Mouse (Mus musculus): Measurements from ENCODE around the gene Lrrc46.

Lrrc46 gene

DNA sequence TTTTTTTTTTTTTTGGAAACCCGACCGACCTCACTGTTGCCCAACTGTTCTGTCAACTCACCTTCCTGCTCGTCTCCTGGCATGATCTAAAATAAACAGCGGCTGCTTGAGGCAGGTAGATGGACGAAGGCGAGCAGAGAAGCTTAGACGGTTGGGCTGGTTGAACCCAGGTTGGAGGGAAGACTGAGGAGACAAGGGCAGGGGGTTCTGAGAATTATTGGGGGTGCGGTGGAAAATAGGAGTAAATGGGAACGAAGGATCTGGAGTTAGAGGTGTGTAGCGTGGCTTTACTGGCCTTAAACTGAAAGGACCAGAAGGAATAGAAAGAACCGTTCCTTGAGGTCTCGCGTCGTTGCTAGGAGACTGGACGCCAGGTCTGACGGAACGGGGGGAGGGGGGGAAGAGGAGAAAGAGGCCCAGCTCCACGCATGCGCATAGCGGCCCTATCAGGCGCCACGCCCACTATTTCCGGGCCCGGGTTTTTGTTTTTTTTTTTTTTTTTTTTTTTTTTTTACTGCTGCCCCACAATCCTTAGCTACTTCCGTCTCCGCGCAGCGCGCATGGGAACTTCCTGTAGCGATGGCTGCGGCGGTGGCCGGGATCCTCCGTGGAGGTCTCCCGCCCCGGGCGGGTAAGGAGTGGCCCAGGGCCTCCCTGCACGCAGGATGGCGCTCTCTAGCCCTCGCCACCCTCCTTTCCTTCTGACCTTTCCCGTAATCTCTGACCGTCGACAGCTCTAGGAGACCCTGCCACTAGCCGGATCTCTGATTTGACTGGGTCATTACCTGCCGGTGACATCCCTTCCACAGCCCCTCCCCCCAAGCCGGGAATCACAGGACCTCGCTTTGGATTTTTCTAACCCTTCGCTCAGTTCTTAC, at the start of gene Lrrc46, which contains the start of gene Mrpl10:
Lrrc46 (minus strand) TSS at position 386 of the 878 bp plus-strand sequence.
Mrpl10 (plus strand) TSS at position 539 of the 878 bp plus-strand sequence.
- peak; percentile 68 to 71 for DNase-seq (ENCODE audit: low spot score in 2 of 2)

- DNase-seq (ENCODE audit: low spot score in 2 of 2): no peak
Measured at GRCm38 (mm10) chr11:97086365-97086764, 45.2 kb upstream of the Lrrc46 start.

DNA sequence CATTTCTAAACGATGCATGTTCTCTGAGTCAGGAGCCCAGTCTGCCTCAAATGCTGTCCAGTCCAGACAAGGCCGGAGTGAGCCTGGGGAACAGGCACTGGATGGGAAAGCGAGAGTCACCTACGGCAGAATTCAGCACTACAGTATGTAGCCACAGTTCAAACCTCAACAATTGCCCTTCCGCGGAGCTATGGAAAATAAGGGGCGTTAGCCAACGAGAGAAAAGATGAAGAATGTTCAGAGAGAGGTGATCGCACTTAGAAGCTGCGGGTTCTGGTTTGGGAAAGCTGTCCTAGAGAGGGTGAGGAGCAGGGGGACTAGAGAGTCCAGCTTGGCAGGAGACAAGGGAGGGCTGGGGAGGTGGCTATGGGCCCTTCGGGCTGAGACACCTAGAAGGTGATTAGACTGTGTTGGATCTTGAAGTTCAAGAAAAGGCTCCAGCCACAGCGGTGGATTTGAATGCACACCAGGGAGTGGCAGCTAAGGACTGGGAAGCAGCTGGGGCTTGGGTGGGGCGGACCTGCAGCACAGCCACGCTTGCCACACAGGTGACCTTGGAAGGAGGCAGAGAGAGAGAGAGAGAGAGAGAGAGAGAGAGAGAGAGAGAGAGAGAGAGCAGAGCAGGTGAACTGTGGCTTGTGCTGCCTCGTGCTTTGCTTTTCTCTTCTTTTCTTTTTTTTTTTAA, 43.8 kb upstream of the Lrrc46 start:
- no peak for DNase-seq (ENCODE audit: low spot score in 2 of 2)

DNA sequence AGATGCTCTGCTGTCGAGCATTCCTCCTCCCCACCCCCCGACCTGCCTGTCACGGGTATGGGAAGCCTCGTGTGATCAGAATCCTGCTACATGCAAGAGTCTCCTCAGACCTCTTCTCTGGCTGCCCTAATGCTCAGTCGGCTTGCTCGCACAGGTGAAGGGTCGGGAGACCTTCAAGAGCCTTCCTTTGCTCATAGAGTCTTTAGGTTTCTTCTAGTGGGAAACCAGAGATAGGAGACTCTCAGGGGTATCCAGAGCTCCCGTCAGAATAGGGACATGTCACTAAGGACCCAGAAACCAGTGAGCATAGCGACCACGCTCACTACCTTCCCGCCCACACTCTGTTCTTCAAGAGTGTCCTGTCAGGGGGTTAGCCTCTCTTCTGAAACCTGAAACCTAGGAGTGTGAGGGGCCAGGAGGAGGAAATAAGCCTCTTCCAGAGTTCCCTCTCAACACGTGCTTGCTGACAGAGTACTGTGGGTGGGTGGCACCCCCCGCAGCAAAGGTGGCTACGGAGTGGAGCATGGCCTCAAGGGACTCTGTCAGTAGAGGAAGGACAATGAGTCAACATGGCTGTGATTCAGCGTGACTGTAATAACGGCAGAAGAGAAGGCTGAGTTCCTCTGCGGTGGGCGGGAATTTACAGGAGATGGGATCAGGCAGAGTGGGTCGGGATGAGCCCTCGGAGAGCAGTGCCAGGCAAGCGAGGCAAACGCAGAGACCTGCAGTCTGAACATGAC, 42.4 kb upstream of the Lrrc46 start:
- DNase-seq (ENCODE audit: low spot score in 2 of 2): peak; percentile 39 to 40

DNA sequence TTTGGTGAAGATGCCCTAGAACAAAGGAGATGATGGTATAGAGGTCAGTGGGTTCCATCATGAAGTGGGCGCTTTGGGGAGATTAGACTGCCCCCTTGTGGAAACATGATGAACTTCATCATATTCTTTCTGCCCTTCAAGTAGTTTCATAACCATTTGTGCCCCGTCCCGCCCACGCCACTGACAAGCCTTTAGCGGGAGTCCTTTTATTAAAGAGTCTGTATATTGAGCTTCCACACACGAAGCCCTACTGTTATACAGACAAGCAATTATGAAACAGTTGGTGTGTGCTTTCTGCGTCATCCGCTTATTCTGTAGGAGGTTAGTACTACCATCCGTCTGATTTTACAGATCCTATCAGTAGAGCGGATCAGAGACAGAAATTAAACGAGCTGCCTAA, 41.8 kb upstream of the Lrrc46 start:
- DNase-seq (ENCODE audit: low spot score in 2 of 2): peak; percentile 21 to 37

- no peak for DNase-seq (ENCODE audit: low spot score in 2 of 2)
Measured at GRCm38 (mm10) chr11:97080291-97080690, 39.1 kb upstream of the Lrrc46 start.

DNA sequence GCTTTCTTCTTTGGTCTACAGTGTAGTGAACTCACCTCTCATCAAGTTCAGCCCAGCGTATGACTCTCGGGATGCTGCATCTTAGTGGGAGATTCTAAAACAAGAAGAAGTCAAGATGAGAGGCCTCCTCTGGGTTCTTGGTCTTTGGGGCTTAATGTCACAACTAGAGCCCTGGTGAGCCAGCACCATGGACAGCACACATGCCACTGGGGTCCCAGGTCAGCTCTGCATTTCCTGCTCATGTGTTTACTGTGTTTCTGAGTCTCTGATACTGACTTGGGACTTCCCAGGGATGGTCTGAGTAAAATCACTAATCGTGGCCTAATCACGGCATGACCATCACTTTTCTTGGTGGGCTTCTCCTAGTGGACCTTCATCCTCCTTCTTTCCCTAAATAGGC, 37.5 kb upstream of the Lrrc46 start:
- no peak for DNase-seq (ENCODE audit: low spot score in 2 of 2)

GRCm38 (mm10) chr11:97074235-97074634, 33.0 kb upstream of the Lrrc46 start:
- DNase-seq (ENCODE audit: low spot score in 2 of 2): no peak

- peak in 1 of 2 experiments; percentile 36 for DNase-seq (ENCODE audit: low spot score in 2 of 2)
Measured at GRCm38 (mm10) chr11:97072533-97072932, 31.3 kb upstream of the Lrrc46 start.

DNA sequence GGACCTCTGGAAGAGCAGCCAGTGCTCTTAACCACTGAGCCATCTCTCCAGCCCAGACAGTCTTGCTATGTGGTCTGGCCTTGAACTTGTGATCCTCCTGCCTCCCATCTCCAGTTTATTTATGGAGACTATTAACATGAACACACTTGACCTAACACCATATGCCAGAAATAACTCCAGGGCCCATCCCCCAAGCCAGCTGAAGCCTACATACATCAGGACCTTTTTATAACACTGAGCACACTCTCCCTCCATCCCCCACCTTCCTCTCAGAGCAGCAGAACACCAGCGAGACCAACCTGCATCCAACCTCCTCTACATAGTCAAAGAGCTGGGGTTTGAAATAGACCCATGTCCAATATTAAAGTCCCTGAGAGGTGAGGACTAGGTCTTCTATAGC, 29.9 kb upstream of the Lrrc46 start:
- no peak for DNase-seq (ENCODE audit: low spot score in 2 of 2)

DNA sequence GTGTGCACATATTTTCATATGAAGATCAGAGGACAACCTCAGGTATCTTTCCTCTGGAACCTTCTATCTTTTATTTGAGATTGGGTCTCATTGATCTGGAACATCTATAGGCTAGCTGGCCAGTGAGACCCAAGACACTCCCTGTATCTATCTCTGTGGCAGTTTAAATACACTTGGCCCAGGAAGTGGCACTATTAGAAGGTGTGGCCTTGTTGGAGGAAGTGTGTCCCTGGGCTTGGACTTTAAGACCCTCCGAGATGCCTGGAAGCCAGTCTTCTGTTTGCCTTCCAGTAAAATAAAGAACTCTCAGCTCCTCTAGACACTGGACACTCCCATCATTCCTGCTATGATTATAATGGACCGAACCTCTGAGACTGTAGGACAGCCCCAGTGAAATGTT, 28.6 kb upstream of the Lrrc46 start:
- DNase-seq (ENCODE audit: low spot score in 2 of 2): no peak

DNA sequence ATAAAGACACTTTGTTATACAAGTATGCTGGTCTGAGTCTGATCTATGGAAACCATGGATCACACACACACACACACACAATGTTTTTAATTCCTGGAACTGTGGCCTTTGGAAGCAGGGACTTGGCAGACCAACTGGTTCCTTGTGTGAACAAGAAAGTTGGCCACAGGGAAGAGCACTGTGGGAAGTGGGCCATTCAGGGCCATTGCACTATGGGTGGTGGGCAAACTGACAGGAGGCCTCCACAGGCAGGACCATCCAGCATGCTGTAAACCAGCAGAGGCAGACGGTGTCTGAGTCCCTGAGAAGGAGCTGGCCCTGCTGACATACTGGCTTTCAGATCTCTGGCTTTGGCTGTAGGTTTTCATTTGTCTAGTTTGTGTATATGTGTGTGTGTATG, 28.1 kb upstream of the Lrrc46 start:
- DNase-seq (ENCODE audit: low spot score in 2 of 2): no peak

DNA sequence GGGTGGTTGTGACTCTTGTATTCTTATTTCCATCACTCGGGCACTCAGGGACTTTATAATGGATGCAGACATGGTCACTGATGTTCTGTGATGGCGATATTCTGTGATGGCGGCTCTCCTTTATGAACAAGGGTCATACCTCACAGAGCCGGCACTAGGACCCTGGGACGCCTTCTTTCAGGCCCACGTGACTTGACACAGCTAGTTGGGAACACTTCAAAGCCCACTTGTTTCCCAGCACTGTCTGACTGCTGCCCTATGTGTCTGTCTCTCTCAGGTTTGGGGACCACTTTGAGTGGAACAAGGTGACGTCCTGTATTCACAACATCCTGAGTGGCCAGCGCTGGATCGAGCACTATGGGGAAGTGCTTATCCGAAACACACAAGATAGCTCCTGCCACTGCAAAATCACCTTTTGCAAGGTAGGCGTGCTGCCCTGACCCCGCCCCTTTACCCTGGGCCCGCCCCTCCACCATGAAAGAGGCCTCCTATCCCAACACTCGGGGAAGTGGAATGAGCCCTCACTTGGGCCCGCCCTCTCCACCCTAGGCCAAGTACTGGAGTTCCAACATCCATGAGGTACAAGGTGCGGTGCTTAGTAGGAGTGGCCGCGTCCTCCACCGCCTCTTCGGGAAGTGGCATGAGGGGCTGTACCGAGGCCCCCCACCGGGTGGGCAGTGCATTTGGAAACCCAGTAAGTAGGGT, 25.6 kb upstream of the Lrrc46 start:
- no peak for DNase-seq (ENCODE audit: low spot score in 2 of 2)

GRCm38 (mm10) chr11:97065538-97066295, 24.5 kb upstream of the Lrrc46 start:
- DNase-seq (ENCODE audit: low spot score in 2 of 2): no peak

DNA sequence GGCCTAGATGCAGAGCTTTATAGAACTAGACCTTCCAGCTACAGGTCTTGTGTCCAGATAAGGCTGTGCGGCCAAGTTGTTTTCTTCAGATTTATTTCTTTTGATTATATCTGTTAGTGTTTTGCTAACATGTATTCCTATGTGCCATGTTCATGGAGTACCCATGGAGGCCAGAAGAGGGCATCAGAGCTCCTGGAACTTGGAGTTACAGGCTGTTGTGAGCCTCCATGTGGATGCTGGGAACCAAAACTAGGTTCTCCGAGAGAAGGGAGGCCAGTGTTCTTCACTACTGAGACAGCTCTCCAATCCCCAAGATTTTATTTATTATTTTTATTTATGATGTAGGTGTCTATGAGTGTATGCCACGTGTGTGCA, 22.7 kb upstream of the Lrrc46 start:
- no peak for DNase-seq (ENCODE audit: low spot score in 2 of 2)

- DNase-seq (ENCODE audit: low spot score in 2 of 2): no peak
Measured at GRCm38 (mm10) chr11:97063274-97063920, 22.2 kb upstream of the Lrrc46 start.

DNA sequence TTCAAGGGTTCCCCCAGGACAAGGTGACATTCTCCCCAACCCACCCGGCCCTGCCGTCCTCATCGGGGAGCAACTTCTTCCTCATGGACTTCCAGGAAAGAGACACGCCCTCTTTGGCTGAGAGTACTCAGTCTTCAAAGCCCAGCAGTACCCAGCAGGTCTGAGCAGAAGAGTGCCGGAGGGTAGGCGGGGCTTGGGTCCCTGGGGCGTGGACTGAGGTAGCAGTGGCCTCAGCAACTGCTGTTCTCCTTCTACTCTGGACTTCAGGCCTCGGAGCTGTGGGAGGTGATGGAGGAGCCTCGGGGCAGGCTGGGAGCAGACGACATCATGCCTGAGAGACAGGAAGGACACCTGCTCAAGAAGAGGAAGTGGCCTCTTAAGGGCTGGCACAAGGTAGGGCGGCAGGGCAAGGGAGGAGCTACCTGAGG, 11.0 kb upstream of the Lrrc46 start:
- no peak for DNase-seq (ENCODE audit: low spot score in 2 of 2)

- DNase-seq (ENCODE audit: low spot score in 2 of 2): no peak
Measured at GRCm38 (mm10) chr11:97050944-97051586, 9.9 kb upstream of the Lrrc46 start.

DNA sequence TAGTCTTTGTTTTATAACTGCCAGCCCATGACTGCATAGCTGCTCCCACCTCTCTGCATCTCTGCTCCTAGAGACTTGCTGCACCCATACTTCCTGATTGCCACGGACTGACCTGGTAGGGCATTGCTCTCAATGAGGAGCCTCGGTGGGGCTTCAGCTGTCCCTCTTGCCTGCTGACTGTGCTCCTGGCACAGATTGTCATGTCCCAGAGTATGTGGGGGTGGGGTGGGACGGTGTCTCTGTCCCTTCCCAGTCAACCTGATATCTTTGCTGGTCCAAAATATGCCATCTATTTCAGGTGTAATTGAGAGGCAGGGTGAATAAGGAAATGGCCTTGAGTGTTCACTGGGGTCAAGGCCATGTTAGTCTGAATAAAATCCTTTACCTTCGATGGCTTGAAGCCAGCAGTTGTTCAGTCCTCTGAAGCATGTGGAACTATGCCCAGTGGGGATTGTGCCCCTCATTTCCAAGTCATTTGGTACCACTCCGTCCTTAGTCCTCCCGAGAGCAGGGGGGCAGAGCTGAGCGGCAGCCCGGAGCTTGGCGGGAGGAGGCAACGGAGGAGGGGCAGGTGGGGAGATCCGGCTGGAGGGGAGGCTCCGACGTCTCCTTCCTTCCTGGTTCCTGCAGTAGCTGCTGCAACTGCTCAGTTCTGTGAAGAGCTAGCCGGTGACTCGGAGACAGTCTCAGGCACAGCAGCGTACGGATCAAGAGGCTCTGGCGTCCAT, 9.2 kb upstream of the Lrrc46 start, which contains the start of gene Osbpl7:
Osbpl7 (plus strand) TSS at position 413 of the 728 bp plus-strand sequence.
- peak; percentile 62 to 66 for DNase-seq (ENCODE audit: low spot score in 2 of 2)

Measured in right cerebral cortex, postnatal 36 days (tissue).